Mouse (Mus musculus) erythroblast, embryonic 14.5 days (primary cell): ENCODE data around the gene Wwp2.

Source experiments
- GATA1 ChIP-seq: IDR thresholded peaks from 2 replicates; pipeline ENCODE4 v1.6.1; 2012; ENCODE audit warnings: low read length, inconsistent platforms, mixed read lengths
- TAL1 ChIP-seq: IDR thresholded peaks from 3 replicates; pipeline ENCODE4 v1.6.1; 2012; ENCODE audit warnings: low read length, inconsistent platforms, mixed read lengths

DNA sequence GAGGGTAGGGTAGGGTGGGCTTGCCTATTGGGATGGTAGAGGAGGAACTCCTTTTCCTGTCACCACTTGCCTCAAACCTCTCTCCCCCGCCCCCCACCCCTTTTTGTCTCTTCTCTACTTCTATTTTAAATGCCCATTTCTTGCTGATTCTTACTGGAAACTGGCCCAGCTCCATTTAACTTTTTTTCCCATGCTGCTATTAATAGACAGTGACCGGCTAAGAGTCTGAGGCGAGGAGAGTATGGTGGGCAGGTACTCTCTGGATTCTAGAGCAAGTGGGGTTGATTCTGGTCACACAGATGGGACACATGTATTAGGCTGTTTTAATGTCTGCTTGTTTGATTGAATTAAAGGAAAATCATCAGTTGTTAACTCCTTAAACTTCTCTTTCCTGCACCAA is 63.4 kb downstream of the Wwp2 start:
- TF ChIP-seq TAL1 (no peak), GATA1 (no peak)
